Mouse (Mus musculus): ENCODE measurements around the gene Cdh15. TPM values are rescaled to one million over a fixed set of nuclear protein-coding genes. Genes with fewer than 3 reads are reported as not detected.

Cdh15 gene
- polyA plus RNA-seq, 1 experiment, result 1.1 TPM

Other genes starting within 250 kb of the Cdh15 start
- 9.4 and 9.5 TPM in 2 replicates for gene Galns, start 236.5 kb upstream of the Cdh15 start, polyA plus RNA-seq (2012; rRNA removed)
- gene Trappc2l, start 236.3 kb upstream of the Cdh15 start, polyA plus RNA-seq (2012; rRNA removed), result 130 and 153 TPM in 2 replicates
- gene Pabpn1l, start 225.2 kb upstream of the Cdh15 start, polyA plus RNA-seq (2012; rRNA removed), result not detected in 2 replicates
- gene Cbfa2t3, start 148.9 kb upstream of the Cdh15 start, polyA plus RNA-seq (2012; rRNA removed), result 7.7 and 8.6 TPM in 2 replicates
- 21.0 and 21.1 TPM in 2 replicates for gene Acsf3, start 72.5 kb upstream of the Cdh15 start, polyA plus RNA-seq (2012; rRNA removed)
- gene Ankrd11, start 194.3 kb downstream of the Cdh15 start, polyA plus RNA-seq (2012; rRNA removed), result 97.3 and 101 TPM in 2 replicates
- gene Spg7, start 215.0 kb downstream of the Cdh15 start, polyA plus RNA-seq (2012; rRNA removed), result 90.1 and 103 TPM in 2 replicates